Mouse (Mus musculus): ENCODE data around the gene Bmf.

Gene Bmf

DNA sequence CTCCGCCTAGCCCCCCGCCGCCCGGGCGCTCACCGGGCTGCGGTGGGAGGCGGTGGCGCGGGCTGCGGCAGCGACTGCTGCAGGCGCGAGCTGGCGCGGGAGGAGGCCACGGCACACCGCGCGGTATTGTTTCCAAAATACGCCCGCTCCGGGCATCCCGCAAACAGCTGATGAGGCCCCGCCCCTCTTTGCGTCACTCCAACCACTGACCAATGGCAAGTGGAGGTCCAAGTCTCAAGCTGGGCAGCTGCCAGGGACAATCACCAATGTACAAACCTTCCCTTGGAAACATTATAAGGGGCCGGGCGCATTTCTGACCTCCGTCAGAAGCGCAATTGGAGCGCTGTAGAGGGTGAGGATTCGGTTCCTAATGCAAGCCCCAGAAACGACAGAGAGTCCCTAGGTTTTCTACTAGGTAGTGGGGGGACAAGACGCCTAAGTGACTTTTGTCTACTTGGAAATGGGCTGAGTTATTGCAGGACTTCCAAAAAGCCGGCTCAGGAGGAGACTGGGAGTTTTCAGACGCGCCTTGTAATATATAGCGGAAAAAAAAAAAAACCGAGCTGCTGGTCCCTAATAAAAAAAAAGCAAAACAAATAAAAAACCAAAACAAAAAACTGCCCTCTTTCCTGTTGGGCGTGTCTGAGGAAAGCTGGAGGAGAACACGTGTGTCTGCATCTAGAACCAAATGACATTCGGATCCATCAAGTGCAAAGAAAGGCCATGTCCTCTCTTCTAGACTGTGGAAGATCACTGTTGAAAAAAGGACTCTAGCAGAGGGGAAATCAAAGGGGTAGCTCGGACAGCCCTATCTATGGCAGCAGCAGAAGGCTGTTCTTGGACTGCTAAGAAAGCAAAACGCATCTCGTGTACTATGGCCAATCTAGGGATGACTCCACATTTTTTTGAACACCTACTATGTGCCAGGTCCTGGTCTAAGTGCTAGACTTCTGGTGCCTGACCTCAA, at the start of gene Bmf:
Gene Bmf, minus strand, starts transcription at position 181 of the 967 bp plus-strand sequence.
- DNase-seq, result peak; percentile 87

DNA sequence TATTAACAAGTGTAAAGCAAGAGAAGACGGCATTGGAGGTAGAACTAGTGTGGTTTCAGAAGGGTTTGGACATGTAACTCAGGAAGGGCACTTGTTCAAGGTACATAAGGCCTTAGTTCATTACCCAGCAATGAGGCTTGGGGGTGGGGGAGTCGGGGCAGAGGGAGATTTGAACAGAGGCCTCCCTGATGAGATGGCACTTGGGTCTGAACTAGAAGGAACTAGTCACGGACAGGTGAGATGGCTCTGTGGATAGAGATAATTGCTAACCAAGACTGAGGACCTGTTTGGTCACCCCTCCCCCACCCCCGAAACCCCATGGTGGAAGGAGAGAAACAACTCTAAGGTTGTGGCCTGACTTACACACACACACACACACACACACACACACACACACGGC, 49.6 kb upstream of the Bmf start:
- DNase-seq, result no peak

DNA sequence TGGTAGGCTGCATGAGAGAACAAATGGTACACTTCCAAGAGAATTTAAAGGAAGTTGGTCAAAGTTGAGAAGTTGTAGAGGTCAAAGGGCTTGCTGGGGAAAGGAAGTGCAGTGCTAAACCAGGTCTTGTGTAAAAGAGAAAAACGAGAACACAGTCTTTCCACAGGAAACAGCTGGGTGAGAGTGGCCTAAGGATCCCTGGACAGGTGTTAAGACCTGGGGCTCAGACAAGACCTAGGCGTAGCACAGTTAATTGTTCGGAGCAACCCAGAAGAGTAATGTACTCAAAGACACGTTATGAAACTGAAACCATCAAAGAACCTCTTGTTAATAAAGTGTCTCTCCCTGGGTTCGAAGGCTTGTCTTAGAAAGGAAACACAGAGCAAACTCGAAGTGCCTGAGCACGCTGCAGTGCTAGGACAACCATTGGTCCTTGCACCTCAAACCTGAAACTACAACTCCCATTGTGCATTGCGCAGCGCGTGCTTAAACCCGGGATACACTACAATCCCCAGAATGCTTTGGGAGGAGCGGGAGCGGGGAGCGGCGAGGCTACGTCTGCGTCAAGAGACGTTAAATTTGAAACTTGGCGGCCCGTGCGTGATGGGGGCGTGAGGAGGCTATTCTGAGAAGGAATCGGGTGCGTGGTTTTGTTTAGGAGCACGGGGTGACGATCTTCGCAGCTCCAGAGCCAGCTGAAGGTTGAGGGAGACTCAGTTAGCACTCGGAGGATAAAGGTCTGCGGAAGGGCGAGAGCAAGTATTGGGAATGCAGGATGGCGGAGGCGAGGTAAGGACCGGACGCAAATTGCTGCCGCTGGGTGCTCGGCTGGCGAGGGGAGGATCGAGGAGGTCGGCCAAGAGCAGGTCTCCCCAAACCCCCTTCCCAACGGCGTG, 48.4 kb upstream of the Bmf start, which contains the start of gene Bub1b:
Gene Bub1b, plus strand, starts transcription at position 539 of the 896 bp plus-strand sequence.
- peak; percentile 94 for DNase-seq

DNA sequence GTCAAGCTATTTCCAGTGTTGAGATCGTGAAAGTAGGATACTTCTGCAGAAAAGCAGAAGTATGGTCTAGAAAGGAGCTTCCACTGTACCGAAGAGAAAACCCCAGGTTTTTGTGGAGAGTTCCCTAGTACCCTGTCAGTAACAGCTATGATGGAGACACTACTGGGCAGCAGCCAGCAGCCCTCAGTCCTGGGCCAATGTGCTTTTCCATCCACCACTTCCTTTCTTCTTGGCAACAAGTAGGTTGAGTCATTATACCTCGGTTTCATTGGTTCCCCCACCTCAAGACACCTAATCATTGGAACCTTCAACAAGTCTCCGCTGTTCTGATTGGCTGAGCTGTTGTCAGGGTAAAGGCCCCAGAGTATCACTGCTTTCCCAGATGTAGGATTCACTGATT, 41.6 kb upstream of the Bmf start:
- DNase-seq, result no peak

DNA sequence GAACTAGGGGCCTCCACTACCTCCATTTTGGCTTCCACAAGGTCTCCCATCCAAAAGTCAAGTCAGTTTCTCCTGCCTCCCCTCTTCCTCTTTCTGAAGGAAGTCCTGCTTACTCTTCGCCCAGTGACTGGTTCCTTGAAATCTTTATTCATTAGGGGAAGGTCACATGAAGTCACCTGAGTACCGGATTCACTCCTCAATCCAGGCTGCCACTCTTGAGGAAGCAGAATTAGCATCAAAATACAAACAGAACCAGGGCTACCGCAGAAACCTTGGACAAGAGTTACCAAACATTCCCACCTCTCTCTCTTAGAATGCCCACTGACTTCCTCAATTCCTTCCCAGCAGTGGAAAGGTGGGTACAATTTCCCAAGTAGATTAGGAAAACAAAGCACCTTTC, 38.2 kb upstream of the Bmf start:
- DNase-seq, result no peak

DNA sequence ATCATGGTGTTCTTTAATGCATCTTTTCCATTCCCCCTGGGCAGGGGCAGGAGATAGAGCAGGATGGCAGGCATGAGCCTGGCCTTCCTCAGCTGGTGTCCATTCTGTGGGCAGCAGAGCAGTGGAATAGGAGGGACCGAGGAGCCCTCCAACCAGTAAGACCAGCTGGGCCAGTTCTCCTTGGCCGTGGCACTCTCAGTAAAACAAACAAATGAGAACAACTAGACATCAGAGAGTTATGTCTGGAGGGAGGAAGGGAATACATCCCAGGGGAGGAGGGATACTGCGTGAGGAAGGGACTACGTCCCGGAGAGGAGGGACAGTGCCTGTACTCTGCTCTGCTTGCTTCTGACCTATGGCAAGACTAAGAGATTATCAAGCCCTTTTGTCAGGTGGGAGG, 36.5 kb upstream of the Bmf start:
- DNase-seq, result no peak

DNA sequence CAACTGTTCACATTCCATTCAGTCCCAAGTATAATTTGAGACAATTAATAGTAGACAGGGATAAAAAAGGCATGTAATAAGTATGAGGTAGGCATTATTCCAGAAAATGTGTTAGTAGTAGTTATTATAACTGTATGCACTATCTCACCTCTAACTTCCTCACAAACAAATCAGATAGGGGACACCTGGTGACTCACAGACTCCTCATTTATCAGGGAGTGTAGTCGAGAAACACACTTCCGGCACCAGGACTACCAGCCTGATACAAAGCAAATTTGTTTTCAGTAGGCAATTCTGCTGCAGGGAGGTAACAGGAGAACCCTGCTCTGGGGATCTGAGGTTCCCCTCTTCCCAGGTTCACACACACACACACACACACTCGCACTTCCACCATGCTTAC, 23.6 kb upstream of the Bmf start:
- DNase-seq, result no peak

DNA sequence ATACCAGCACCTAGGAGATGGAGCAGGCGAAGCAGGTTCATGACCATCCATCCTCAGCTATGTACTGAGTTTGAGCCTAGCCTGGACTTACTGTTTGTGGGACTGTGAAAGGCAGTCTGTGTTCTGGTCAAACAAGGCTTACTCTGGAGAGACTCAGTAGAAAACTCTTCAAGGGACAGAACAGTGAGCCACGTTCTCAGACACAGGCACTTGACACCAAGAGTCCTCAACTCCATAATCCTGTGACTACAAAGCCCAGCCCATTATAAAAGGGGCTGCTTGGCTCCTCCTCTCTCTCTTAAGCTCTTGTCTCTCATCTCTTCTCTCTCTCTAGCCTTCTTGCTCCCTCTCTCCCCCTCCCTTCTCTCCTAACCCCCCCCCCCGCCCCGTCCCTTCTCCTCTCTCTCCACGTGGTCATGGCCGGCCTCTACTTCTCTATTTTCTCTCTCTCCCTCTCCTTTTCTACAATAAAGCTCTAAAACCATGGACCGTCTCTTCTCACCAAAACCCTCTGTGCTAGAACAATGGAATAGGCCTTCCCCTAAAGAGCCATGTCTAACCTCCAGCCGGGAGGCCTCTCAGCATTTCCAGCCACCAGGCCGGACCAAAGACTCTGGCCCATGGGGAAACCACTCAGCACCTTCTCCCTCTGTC, 22.8 kb upstream of the Bmf start:
- DNase-seq, result no peak

DNA sequence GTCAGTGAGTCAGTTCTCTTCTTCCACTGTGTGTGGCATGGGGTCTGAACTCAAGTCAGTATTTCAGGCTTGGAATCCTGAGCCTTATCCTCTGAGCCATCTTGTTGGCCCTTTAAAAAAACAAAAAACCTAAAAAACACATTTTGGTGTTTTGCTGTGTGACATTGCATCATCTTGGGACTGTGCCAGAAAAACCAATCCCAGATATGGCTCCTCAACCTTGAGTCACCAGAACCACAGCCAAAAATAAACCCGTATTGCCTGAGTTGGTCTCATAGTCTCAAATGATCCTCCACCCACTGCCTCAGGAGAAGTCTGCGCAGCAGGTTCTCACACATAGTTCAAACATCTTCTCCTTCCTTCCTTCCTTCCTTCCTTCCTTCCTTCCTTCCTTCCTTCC, 21.5 kb upstream of the Bmf start:
- no peak for DNase-seq

DNA sequence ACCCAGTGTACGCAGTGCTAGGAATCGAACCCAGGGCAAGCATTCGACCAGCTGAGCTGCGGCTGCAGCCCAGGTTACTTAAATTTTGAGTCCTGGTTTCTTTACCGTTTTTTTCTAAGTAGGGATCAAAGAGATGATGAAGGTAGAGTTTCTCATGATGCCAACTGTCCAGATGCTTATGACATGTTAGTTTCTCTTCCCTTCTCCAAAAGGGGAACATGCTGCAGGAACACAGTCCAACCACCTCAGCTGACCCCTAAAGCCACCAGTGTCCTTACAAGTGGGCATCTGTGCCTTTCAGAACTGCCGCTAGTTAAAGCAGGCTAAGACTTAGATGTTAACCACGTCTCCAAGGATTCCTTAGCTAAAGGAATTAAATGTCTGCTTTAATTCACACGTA, 17.7 kb upstream of the Bmf start:
- no peak for DNase-seq

DNA sequence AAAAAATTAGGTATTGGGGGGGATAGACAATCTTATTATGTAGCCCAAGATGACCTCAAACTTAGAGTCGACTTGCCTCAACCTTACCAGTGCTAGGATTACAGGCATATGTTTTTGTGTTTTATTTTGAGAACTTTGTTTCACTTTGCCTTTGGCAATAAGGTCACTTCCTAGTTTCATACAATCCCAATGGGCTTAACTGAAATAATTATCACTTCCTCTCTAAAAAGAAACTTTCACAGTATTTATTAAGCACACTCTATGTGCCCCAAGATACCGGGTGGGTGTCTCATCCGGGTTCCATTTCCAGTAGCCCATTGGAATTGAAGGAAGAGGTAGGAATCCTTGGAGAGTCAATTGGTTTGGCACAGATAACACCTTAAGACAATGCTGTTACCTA, 12.9 kb upstream of the Bmf start:
- DNase-seq, result no peak

DNA sequence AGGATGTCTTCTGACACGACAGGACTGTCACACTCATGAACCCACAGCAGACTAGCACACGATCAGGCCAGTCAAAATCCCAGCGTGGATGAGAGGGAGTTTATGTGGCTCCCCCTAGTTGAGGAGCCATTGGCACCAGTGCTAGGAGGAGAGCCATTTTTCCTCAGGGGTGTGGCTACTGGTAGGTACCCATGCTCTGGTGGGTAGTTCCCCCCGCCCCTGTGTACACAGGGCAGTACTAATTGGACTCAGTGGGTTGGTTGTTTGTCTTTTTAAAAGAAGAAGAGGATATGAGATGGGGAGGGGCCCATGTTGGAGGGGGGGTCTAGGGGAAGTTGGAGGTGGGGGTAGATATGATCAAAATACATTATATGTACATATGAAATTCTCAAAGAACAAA, 12.5 kb upstream of the Bmf start:
- DNase-seq, result no peak

DNA sequence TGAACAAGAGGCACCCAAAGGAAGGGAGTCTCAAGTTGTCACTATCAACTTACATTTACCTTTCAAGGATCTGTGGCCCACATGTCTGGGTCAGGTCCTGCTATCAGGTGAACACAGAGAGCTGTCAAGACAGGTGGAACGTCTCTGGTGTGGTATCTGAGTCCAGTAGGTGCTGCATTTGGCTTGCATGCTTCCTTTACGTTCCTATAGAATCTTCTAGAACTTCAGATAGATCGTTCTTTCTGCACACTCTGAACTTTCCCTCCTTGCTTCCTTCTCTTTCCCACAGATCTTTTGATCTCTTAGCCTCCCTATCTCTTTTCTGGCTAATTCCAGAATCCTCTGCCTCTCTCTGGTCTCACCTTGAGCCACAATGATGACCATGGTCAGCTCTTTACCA, 8.9 kb upstream of the Bmf start:
- DNase-seq, result no peak

DNA sequence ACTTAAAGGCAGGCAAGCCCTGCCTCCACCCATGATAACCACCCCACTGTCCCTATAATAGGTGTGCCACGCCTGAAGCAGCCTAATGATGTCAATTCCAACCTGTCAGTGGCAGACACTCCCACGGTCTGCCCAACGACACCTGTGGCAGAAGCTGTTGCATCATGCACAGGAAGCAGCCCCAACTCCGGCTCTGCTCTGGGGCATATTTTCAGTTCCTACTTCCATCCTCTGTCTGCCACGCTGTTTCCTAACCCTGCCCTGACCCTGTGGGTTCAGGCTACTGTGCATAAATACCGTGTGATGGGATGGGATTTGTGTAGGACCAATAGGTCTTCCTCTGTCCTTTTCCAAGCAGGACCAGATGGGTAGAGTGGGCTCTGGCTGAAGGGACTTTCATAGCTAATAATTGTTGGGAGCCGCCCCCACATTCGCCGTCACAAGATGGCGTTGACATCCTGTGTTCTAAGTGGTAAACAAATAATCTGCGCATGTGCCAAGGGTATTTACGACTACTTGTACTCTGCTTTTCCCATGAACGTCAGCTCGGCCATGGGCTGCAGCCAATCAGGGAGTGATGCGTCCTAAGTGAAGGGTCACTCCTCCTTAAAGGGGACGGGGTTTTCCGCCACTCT, 5.0 kb upstream of the Bmf start:
- DNase-seq, result peak; percentile 81

DNA sequence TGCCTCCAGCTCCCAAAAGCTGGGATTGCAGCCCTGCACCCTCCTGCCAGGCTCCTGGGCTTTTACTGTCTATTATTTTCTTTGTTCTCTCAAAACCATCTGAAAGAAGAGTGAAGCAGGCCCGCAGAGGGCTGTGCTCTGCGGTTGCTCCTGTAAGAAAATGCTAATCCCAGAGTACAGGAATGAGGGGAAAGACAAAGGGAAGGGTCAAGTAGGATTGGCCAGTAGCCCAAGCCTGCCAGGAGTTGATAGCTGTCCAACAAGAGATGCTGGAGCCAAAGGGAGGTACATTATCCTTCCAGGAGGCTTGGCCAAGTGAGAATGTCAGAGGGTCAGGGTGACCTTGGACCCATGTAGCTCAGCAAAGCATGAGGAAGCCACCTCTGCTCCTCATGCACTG, 2.1 kb upstream of the Bmf start:
- DNase-seq, result no peak

DNA sequence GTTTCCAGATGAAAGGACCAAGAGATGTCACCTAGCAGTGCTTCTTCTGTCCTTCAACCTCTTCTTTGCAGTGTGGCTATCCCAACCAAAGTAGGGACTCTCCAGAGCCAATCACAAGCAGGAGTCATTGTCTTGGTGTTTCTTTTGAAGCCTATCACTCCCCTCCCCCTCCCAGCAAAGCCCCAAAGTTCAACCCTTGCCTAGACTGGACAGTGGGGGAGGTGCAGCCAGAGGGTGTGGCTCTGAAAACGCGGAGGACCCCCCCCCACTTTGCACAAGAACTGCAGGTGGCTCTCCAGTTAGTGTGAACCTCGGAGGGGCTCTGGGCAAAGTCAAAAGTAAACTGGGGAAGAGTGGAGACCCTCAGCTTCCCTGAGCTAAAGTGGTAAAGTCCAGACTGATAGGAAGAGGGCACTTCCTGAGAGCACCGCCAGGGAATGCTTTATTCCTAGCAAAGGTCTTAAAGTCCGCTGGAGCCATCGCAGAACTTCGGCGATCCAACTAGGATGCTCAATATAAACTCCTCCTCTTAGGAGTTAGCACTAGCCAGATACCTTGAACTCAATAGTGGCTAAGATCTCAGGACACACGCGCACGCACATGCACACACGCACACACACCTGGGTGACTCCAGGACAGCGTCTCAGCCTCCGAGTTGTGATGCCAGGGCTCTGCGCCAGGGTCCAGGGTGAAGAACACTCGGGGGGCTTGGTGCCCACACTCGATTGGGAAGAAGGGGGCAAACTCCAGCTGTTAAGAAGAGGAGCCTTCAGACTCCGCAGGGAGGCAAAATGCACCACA, 866 bp downstream of the Bmf start:
- DNase-seq, result peak; percentile 63

DNA sequence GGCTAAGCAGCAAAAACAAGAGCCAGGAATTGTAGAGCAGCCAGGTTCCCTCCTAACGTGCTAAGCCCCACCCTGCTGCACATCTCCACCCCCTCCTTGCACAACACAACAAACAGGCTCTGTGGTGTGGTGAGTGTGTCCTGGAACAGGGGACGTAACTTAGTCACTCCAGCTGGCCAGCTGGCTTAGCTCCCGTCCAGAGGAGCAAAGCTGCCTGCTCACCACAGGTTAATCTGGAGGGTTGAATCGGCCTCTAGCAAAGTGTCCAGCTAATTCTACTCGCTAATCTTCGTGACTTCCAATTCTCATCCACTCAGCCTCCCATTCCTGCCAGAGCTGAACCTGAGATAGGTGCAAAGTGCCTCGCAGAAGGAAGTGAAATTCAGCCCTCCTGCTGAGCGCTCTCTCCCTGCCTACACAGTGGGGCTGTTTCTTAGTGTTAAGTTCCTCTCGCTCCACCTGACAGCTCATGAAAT, 1.9 kb downstream of the Bmf start:
- DNase-seq, result peak; percentile 62

DNA sequence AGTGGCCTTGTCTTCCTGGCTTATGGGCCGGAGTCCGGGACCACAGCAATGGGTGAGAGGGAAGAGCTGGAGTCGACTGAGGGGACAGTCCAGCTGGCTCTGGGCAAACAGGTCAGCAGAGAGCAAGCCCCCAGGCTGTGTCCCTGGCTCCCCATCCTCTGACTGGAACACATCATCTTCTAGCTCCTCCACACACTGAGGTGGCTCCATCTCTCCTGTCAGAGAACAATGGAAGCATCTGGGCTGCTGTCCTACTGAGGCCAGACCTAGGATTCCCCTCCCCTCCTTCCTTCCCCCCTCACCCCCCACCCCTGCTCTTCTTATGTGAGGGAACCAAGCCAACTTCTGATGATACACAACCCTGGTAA, 2.7 kb downstream of the Bmf start:
- no peak for DNase-seq

DNA sequence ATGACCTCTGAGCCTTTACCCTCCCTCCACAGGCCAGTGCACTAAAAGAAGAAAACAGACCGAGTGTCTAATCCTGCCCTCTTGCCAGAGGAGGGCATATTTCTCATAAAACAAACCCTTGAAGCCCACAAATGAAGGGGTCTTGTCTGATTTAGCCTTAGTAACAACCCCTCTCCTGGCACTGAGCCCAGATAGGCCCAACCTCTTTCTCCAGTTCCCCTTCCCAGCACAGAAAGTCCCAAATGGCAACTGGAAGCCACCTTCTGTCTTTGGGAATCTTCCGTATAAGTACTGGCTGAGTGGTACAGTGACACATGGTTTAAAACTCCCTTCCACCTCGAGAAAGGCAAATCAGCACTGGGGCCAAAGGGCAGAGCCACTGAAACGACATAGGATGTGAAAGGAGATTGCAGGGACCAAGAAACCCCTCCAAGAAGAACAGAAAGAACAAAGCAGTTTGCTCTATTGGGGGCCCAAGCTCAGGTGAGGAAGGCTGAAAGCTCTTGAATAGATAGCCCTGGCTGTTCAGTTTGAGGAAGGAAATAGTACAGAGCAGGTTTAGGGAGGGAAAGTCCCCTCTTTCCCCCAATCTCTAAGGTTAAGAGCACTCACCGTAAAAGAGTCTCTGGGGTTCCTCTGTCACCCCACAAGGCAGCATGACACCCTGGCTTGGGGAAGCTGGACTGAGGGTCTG, 3.2 kb downstream of the Bmf start:
- peak; percentile 43 for DNase-seq

DNA sequence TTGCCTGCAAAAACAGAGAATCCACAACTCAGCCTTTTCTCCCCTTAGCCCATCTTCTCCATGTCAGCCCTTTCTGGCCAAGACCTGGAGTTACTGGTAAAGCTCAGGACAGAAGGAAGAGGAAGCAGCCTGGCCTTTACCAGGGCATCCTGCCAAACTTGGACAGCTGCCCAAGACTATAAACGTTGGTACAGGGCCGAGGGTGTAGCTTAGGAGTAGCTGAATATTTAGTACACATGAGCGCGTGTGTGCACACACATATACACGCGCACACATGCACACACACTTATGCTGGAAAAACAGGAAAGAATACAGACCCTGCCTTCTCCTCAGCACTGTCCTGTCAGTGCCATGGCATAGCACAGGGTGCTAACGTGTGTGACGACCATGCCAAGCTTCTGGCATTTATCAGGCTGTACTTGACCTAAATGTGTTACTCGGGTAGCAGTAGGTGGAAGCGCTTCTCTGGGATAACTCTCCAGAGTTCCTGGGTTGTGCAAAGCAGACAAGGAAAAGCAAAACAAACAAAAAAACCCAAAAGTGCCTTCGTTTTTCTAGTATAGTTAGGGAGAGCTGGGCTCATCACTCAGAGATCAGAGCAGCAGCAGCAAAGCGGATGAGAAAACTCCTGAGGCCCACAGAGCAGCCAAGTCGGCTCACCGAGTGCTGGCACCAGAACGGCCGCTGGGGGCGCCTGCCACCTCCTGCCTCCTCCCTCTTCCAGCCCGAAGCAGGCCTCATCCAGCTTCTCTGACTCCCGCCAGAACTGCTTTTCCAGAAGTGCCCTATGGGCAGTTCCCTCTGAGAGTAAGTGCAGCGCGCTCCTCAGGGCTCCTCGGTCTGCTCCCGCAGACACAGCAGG, 4.0 kb downstream of the Bmf start:
- DNase-seq, result peak; percentile 94
